Mouse (Mus musculus): ENCODE data around the gene Rnf217.

GRCm38 (mm10) chr10:31555433-31555960, 53.5 kb downstream of the Rnf217 start:
- TF ChIP-seq CTCF (IDR thresholded peaks at IDR 0.05; ENCODE audit: low read depth, low read length), result no peak
- TF ChIP-seq POLR2A (IDR thresholded peaks at IDR 0.05; ENCODE audit: borderline replicate concordance, low read depth, low read length), result no peak

Data from bone marrow macrophage, adult 2 months (primary cell).